Mouse (Mus musculus) lung, adult 10 weeks (tissue): ENCODE data around the gene Ifih1. TPM values are rescaled to one million over a fixed set of nuclear protein-coding genes. Genes with fewer than 3 reads are reported as not detected.

ENCODE experiments used
- polyA plus RNA-seq: library from polyadenylated mRNA; stranded (reverse); fragments of 350-450 nt; fragmentation: Illumina TruSeq; extraction: RNeasy Lipid Tissue Mini Kit (QIAGEN cat#74804); gene quantifications from one replicate; pipeline ENCODE4 v1.2.3, GENCODE M21; 2014; ENCODE audit warnings: low read depth, low replicate concordance; ENCODE audit not compliant: insufficient read depth

Ifih1 gene
- 8.1 TPM for polyA plus RNA-seq

DNA sequence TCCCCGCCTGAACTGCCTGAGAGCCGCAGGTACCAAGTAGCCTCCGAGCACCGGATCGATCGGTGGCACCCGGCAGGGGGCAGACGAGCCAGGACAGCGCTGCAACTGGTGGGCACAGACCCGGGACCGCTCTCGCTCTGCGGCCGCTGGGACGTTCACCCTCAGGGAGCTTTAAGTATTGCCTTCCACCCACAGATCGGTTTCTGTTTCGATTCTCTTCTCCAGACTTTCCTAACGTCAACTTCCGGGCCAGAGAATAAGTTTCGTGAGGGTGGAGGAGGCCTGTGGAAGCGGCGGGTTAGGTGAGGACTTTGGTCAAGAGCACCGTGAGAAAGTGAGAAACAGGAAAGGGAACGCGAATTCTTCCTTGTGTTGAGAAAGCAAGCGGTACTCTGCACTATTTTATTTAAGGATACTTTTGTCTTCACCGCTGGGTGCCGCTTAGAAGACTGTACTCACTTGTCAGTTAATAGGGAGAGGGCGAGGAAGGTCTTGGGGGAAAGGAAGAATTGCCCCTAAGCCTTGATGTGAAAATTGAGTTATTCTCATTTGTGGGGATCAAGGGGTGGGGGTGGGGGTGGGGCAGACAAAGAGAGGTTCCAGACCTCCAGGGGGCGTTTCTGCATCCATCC lies at the start of gene Ifih1:
Gene Ifih1, minus strand, starts transcription at position 242 of the 632 bp plus-strand sequence.

DNA sequence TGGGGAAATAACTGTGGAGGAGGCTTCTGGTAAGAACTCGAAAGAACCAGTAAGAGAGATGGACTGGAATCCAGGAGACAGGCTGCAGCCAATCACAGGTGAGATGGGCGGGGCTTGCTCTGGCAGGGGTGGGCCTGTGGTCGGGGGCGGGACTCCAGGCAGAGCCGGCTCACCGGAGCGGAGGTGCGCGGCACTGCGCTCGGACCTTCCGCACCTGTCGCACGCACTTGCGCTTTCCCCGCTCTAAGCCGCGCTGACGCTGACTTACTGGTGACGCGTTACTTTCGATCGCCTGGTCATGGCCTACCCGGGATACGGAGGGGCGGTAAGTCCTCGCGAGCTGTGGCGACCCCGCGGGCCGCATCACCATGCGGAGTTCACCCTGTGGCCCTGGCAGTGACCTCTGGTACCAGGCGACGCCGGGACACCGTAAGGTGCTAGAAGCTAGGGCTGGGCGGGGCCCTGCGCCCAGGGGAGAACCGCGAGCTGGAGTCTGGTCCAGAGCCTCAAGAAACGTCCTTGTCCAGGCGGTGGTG lies 18.1 kb upstream of the Ifih1 start, which contains the start of gene Gca:
Gene Gca, plus strand, starts transcription at position 151 of the 536 bp plus-strand sequence.

DNA sequence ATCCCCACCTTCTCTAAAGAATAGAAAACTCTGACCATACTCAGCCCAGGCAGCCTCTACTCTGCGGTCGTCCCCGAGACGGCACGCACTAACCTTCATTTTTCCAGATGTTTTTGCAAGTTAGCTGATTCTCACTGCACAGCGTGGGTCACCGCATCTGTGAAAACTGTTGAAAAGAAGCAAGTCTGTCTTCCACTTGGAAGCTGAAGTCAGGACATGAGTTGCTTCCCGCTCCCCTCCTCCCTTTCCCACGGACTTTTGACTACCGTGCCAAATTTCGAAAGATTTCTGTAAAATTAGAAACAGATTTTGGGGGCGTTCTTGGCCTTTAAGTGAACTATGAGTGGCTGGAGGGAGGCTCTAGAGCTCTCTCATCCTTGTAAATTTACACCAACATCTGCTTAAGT lies 72.3 kb downstream of the Ifih1 start, which contains the start of gene Fap:
Gene Fap, minus strand, starts transcription at position 323 of the 407 bp plus-strand sequence.

Other genes with a start within 250 kb of the Ifih1 start
- gene Dpp4, start 234.0 kb downstream of the Ifih1 start, polyA plus RNA-seq = 19.8 TPM
- gene Gcg, start 162.6 kb downstream of the Ifih1 start, polyA plus RNA-seq = not detected
- 0.89 TPM for gene Fap, start 72.2 kb downstream of the Ifih1 start, polyA plus RNA-seq
- gene Gca, start 18.0 kb upstream of the Ifih1 start, polyA plus RNA-seq = 5.4 TPM